ENCODE assay signal across 8 mouse cellular contexts in genomic region chr14:47086743-47087142, GRCm38 (mm10).
DNase-seq lines count a peak whose midpoint lies in the region; ATAC-seq lines count a peak whose summit lies in the region.

No protein-coding gene starts in this region.

- 0 out of 2 replicates have a peak overlapping the region, but pooled peaks have one; percentile 18 for H3K4me3 ChIP-seq in embryonic facial prominence, embryonic 12.5 days
- peak overlapping the region; percentile 28 for H3K4me3 ChIP-seq in limb, embryonic 15.5 days

- ATAC-seq in embryonic facial prominence, embryonic 12.5 days (ENCODE audit: insufficient number of reproducible peaks, insufficient read depth, low FRiP score, low TSS enrichment) = peak; percentile 70
- peak; percentile 76 for ATAC-seq in limb, embryonic 15.5 days (ENCODE audit: insufficient number of reproducible peaks, low FRiP score, low TSS enrichment, low read depth)
- peak; percentile 25; the same call in 1 of the 2 replicates for ATAC-seq in monocyte, adult 5-6 weeks (replicated peaks; ENCODE audit: insufficient number of reproducible peaks, low FRiP score, low TSS enrichment, poor library complexity, severe bottlenecking)

- H3K4me2 ChIP-seq in embryonic facial prominence, embryonic 12.5 days (replicated peaks) = peak overlapping the region; percentile 58
- peak overlapping the region; percentile 49 for H3K4me2 ChIP-seq in limb, embryonic 15.5 days

- H3K27ac ChIP-seq in embryonic facial prominence, embryonic 12.5 days = no peak overlapping the region
- peak overlapping the region; percentile 43 for H3K27ac ChIP-seq in limb, embryonic 15.5 days

- no peak overlapping the region; the same call in 1 of the 2 replicates for H3K9ac ChIP-seq in embryonic facial prominence, embryonic 12.5 days
- peak overlapping the region; percentile 28; the same call in 1 of the 2 replicates for H3K9ac ChIP-seq in limb, embryonic 15.5 days

- 0 out of 2 replicates have a peak, but pooled peaks cover 3% of the 10 kb centered on the region for H3K4me1 ChIP-seq in embryonic facial prominence, embryonic 12.5 days
- H3K4me1 ChIP-seq in limb, embryonic 15.5 days = peaks cover 11% of the 10 kb centered on the region

- peak; percentile 88 for DNase-seq in 3T3-L1 (ENCODE audit: low read depth, low spot score)
- DNase-seq in adrenal gland, postnatal 25 days = peak; percentile 74
- peak; percentile 66 for DNase-seq in heart, adult 8-10 months (ENCODE audit: low spot score)
- DNase-seq in kidney, adult 9 months = peak; percentile 69
- peak; percentile 39 to 45 for DNase-seq in spleen, postnatal 36 days (ENCODE audit: low spot score in 2 of 2)

- no peaks in the 10 kb centered on the region for H3K27me3 ChIP-seq in embryonic facial prominence, embryonic 12.5 days
- H3K27me3 ChIP-seq in limb, embryonic 15.5 days = no peaks in the 10 kb centered on the region

- 3% methylated on average over 16 of the region's 16 CpGs for WGBS in embryonic facial prominence, embryonic 12.5 days
- WGBS in limb, embryonic 15.5 days = 3% methylated on average over 16 of the region's 16 CpGs

- no peaks in the 10 kb centered on the region for H3K9me3 ChIP-seq in embryonic facial prominence, embryonic 12.5 days
- no peaks in the 10 kb centered on the region for H3K9me3 ChIP-seq in limb, embryonic 15.5 days

- 0 out of 2 replicates have a peak, but pooled peaks cover 9% of the 10 kb centered on the region for H3K36me3 ChIP-seq in embryonic facial prominence, embryonic 12.5 days
- peaks cover 44% of the 10 kb centered on the region for H3K36me3 ChIP-seq in limb, embryonic 15.5 days

Comparison
In these comparisons a context has a peak if more than half of its experiments do, and no peak if none do; other contexts are left out.
1. ATAC-seq: peak in every context shown above with its lines; median percentile 76 in limb, embryonic 15.5 days; 70 in embryonic facial prominence, embryonic 12.5 days; 25 in monocyte, adult 5-6 weeks.